Mouse (Mus musculus) stomach, embryonic 16.5 days (tissue): Measurements from ENCODE around the gene Npr2. TPM values are rescaled to one million over a fixed set of nuclear protein-coding genes. Genes with fewer than 3 reads are reported as not detected.

Experiments
- microRNA-seq: library from miRNA; unstranded; fragments of <30 nt; microRNA quantifications from one replicate; pipeline ENCODE4, GENCODE M21; 2016
- polyA plus RNA-seq: library from polyadenylated mRNA; unstranded; fragments of >200 nt; fragmentation: Nextera tagmentation; extraction: Ambion mirVana; gene quantifications from 2 replicates; pipeline ENCODE4 v1.2.1, GENCODE M21; 2015

Npr2 gene
- polyA plus RNA-seq, 1 experiment from 2014 or later = 8.9 TPM

Small RNA genes lying within 50 kb of the gene (microRNA-seq; reads per million reads assigned to microRNA genes)
- gene Gm25262 = not detected

Other genes starting within 250 kb of the Npr2 start
- gene Rusc2, start 250.0 kb upstream of the Npr2 start, polyA plus RNA-seq = 10.4 and 15.1 TPM in 2 replicates
- not detected in 2 replicates for gene Fam166b, start 202.8 kb upstream of the Npr2 start, polyA plus RNA-seq
- gene Tesk1, start 190.0 kb upstream of the Npr2 start, polyA plus RNA-seq = 1.7 TPM in 2 replicates
- 2.6 and 3.5 TPM in 2 replicates for gene Cd72, start 177.3 kb upstream of the Npr2 start, polyA plus RNA-seq
- gene Sit1, start 148.2 kb upstream of the Npr2 start, polyA plus RNA-seq = not detected in 2 replicates
- 106 and 113 TPM in 2 replicates for gene Ccdc107, start 139.0 kb upstream of the Npr2 start, polyA plus RNA-seq
- 45.0 and 46.1 TPM in 2 replicates for gene Arhgef39, start 132.2 kb upstream of the Npr2 start, polyA plus RNA-seq
- gene Car9, start 125.0 kb upstream of the Npr2 start, polyA plus RNA-seq = 22.3 and 22.9 TPM in 2 replicates
- gene Tpm2, start 108.2 kb upstream of the Npr2 start, polyA plus RNA-seq = 1,306 and 1,388 TPM in 2 replicates
- gene Creb3, start 69.6 kb upstream of the Npr2 start, polyA plus RNA-seq = 71.4 and 84.7 TPM in 2 replicates
- gene Tln1, start 69.2 kb upstream of the Npr2 start, polyA plus RNA-seq = 62.6 and 64.8 TPM in 2 replicates
- 25.9 and 37.2 TPM in 2 replicates for gene Rgp1, start 53.2 kb upstream of the Npr2 start, polyA plus RNA-seq
- 14.2 and 15.6 TPM in 2 replicates for gene Gba2, start 53.1 kb upstream of the Npr2 start, polyA plus RNA-seq
- 0.48 and 0.95 TPM in 2 replicates for gene Msmp, start 47.4 kb upstream of the Npr2 start, polyA plus RNA-seq
- gene Spag8, start 21.7 kb downstream of the Npr2 start, polyA plus RNA-seq = 1.3 TPM in 2 replicates
- 97.0 and 101 TPM in 2 replicates for gene Hint2, start 24.5 kb downstream of the Npr2 start, polyA plus RNA-seq
- gene Tmem8b, start 37.0 kb downstream of the Npr2 start, polyA plus RNA-seq = 3.0 and 3.5 TPM in 2 replicates
- gene Fam221b, start 37.2 kb downstream of the Npr2 start, polyA plus RNA-seq = 2.6 and 3.2 TPM in 2 replicates
- not detected in 2 replicates for gene Olfr70, start 68.9 kb downstream of the Npr2 start, polyA plus RNA-seq
- gene Olfr71, start 78.3 kb downstream of the Npr2 start, polyA plus RNA-seq = not detected in 2 replicates
- 1.6 and 2.2 TPM in 2 replicates for gene Hrct1, start 95.3 kb downstream of the Npr2 start, polyA plus RNA-seq
- 0.05 and 0.06 TPM in 2 replicates for gene Spaar, start 98.1 kb downstream of the Npr2 start, polyA plus RNA-seq
- gene Olfr159, start 139.1 kb downstream of the Npr2 start, polyA plus RNA-seq = not detected in 2 replicates
- not detected in 2 replicates for gene Olfr156, start 192.0 kb downstream of the Npr2 start, polyA plus RNA-seq
- not detected in 2 replicates for gene Olfr157, start 208.3 kb downstream of the Npr2 start, polyA plus RNA-seq
- gene Olfr155, start 219.6 kb downstream of the Npr2 start, polyA plus RNA-seq = not detected in 2 replicates
- gene Reck, start 243.6 kb downstream of the Npr2 start, polyA plus RNA-seq = 23.8 and 25.4 TPM in 2 replicates